ENCODE assay signal across 7 mouse cellular contexts in the genomic region with DNA sequence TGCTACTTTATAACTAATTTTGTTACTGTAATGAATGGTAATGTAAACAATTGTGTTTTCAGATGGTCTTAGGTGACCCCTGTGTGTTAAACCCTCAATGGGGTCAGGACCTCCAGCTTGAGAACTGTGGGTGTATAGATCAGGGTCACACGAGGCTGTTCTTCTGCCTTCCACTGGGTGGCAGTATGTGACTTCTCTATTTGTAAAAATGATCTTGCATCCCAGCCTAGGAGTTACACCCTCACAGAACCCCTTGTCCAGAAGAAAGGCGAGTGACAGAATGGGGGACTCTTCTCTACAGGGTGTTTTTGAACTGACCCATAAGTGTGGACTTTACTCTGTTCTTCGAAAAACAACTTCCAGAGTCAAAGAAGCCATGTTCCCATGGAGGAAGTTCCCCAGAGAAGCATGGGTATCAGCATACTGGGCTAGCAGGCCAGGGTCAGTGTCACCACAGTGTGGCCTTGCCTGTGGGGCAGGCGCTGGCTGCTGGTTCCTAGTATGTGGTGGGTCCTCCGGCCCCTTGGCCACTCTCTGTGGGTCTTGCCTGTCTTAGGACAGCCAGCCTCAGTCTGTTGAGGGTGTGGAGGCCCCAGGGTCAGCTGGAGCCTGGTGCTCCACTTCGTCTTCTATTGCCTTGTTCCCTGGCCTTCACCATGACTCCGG. TPM values are rescaled to one million over a fixed set of nuclear protein-coding genes. Genes with fewer than 3 reads are reported as not detected.
DNase-seq lines count a peak whose midpoint lies in the region; ATAC-seq and TF ChIP-seq lines count a peak whose summit lies in the region.

No protein-coding gene starts in this region.

- no peak overlapping the region for H3K27ac ChIP-seq in neural tube, embryonic 15.5 days (replicated peaks)
- H3K27ac ChIP-seq in cortical plate, adult 2 months (ENCODE audit: insufficient read depth, low read length): no peak overlapping the region
- H3K27ac ChIP-seq in stomach, embryonic 16.5 days (ENCODE audit: low read length): no peak overlapping the region

- TF ChIP-seq CTCF in cortical plate, adult 2 months (IDR thresholded peaks at IDR 0.05; ENCODE audit: extremely low read depth, insufficient read depth, low read length): peak; percentile 86

- H3K4me2 ChIP-seq in neural tube, embryonic 15.5 days: no peak overlapping the region
- H3K4me2 ChIP-seq in stomach, embryonic 16.5 days (ENCODE audit: low read depth, low read length): no peak overlapping the region

- no peaks in the 10 kb centered on the region for H3K27me3 ChIP-seq in neural tube, embryonic 15.5 days (replicated peaks)
- no peaks in the 10 kb centered on the region for H3K27me3 ChIP-seq in stomach, embryonic 16.5 days (ENCODE audit: control insufficient read depth, insufficient read depth, low read length)

- no peaks in the 10 kb centered on the region for H3K9me3 ChIP-seq in neural tube, embryonic 15.5 days (replicated peaks)
- no peaks in the 10 kb centered on the region for H3K9me3 ChIP-seq in stomach, embryonic 16.5 days (replicated peaks; ENCODE audit: control insufficient read depth, low read length)

- H3K4me3 ChIP-seq in neural tube, embryonic 15.5 days (replicated peaks): no peak overlapping the region
- H3K4me3 ChIP-seq in cortical plate, adult 2 months (ENCODE audit: insufficient read depth, low read length): no peak overlapping the region
- no peak overlapping the region for H3K4me3 ChIP-seq in stomach, embryonic 16.5 days (replicated peaks; ENCODE audit: low read length)

- no peak for TF ChIP-seq POLR2A in cortical plate, adult 2 months (IDR thresholded peaks at IDR 0.05; ENCODE audit: extremely low read depth, insufficient read depth, low read length)

- intact Hi-C loops in heart, postnatal 14 days (cut with DNase I): loop anchor here (1.0 kb wide), 1 partner anchor 101 kb away; no protein-coding TSS in a partner anchor

- DNase-seq in neural tube, embryonic 10.5 days (ENCODE audit: extremely low spot score, low spot score): peak; percentile 24
- peak; percentile 33 for DNase-seq in T-cell, adult 2 months (ENCODE audit: low spot score)
- DNase-seq in heart, postnatal 14 days: peak; percentile 32 to 70
- peak; percentile 56 for DNase-seq in lung, postnatal 36 days

- H3K36me3 ChIP-seq in neural tube, embryonic 15.5 days: peaks cover 44% of the 10 kb centered on the region
- peaks cover 11% of the 10 kb centered on the region; the same call in 1 of the 2 replicates for H3K36me3 ChIP-seq in stomach, embryonic 16.5 days (ENCODE audit: control insufficient read depth, insufficient read depth, low read length)

- no peaks in the 10 kb centered on the region for H3K4me1 ChIP-seq in neural tube, embryonic 15.5 days
- H3K4me1 ChIP-seq in cortical plate, adult 2 months (ENCODE audit: control insufficient read depth, insufficient read depth, low read length): peaks cover 5% of the 10 kb centered on the region
- H3K4me1 ChIP-seq in stomach, embryonic 16.5 days (ENCODE audit: control insufficient read depth, insufficient read depth, low read length): no peaks in the 10 kb centered on the region

- ATAC-seq in neural tube, embryonic 15.5 days (ENCODE audit: low FRiP score): no peak
- 0 out of 2 replicates have a peak, but pooled peaks have one; percentile 40 for ATAC-seq in stomach, embryonic 16.5 days (ENCODE audit: insufficient read depth, low FRiP score)

- 73% methylated on average over 7 of the region's 7 CpGs for WGBS in neural tube, embryonic 15.5 days
- 67% methylated on average over 7 of the region's 7 CpGs for WGBS in stomach, embryonic 16.5 days

- no peak overlapping the region for H3K9ac ChIP-seq in neural tube, embryonic 15.5 days (replicated peaks)
- no peak overlapping the region for H3K9ac ChIP-seq in stomach, embryonic 16.5 days (ENCODE audit: low read length)

RNA-seq across cellular contexts. Expression of gene Gpr107, which starts 42.4 kb away (rescaled TPM):
- polyA plus RNA-seq in neural tube, embryonic 15.5 days (2015; fragmentation: Nextera tagmentation; extraction: Ambion mirVana): 33.7 and 36.3 TPM in 2 replicates
- 26.8 and 28.2 TPM in 2 replicates for polyA plus RNA-seq in cortical plate, adult 2 months (2012; rRNA removed)
- total RNA-seq in heart, postnatal 14 days (2021): 10 to 100 TPM; 39.2 to 41.7 TPM
- polyA plus RNA-seq in stomach, embryonic 16.5 days (2015; fragmentation: Nextera tagmentation; extraction: Ambion mirVana): 34.8 and 39.3 TPM in 2 replicates

RNA-seq across cellular contexts. Expression of gene Ncs1, which starts 51.1 kb away (rescaled TPM):
- polyA plus RNA-seq in neural tube, embryonic 15.5 days (2015; fragmentation: Nextera tagmentation; extraction: Ambion mirVana): 145 and 179 TPM in 2 replicates
- 167 and 176 TPM in 2 replicates for polyA plus RNA-seq in cortical plate, adult 2 months (2012; rRNA removed)
- total RNA-seq in heart, postnatal 14 days (2021): 10 to 100 TPM in 1 of 2 experiments, 1 to 10 TPM in 1; 7.9 to 11.9 TPM
- polyA plus RNA-seq in stomach, embryonic 16.5 days (2015; fragmentation: Nextera tagmentation; extraction: Ambion mirVana): 21.3 and 22.2 TPM in 2 replicates

RNA-seq across cellular contexts. Expression of gene Fnbp1, which starts 52.7 kb away (rescaled TPM):
- polyA plus RNA-seq in neural tube, embryonic 15.5 days (2015; fragmentation: Nextera tagmentation; extraction: Ambion mirVana): 34.1 and 36.6 TPM in 2 replicates
- polyA plus RNA-seq in cortical plate, adult 2 months (2012; rRNA removed): 125 and 126 TPM in 2 replicates
- total RNA-seq in heart, postnatal 14 days (2021): 10 to 100 TPM; 49.5 to 51.9 TPM
- polyA plus RNA-seq in stomach, embryonic 16.5 days (2015; fragmentation: Nextera tagmentation; extraction: Ambion mirVana): 34.6 and 36.8 TPM in 2 replicates
